Mouse (Mus musculus): Measurements from ENCODE around the gene Hap1. TPM values are rescaled to one million over a fixed set of nuclear protein-coding genes. Genes with fewer than 3 reads are reported as not detected.

Hap1 gene
- 0.49 TPM for polyA plus RNA-seq (2014; fragmentation: Illumina TruSeq; extraction: RNeasy Lipid Tissue Mini Kit (QIAGEN cat#74804); ENCODE audit: low read depth, low replicate concordance)

DNA sequence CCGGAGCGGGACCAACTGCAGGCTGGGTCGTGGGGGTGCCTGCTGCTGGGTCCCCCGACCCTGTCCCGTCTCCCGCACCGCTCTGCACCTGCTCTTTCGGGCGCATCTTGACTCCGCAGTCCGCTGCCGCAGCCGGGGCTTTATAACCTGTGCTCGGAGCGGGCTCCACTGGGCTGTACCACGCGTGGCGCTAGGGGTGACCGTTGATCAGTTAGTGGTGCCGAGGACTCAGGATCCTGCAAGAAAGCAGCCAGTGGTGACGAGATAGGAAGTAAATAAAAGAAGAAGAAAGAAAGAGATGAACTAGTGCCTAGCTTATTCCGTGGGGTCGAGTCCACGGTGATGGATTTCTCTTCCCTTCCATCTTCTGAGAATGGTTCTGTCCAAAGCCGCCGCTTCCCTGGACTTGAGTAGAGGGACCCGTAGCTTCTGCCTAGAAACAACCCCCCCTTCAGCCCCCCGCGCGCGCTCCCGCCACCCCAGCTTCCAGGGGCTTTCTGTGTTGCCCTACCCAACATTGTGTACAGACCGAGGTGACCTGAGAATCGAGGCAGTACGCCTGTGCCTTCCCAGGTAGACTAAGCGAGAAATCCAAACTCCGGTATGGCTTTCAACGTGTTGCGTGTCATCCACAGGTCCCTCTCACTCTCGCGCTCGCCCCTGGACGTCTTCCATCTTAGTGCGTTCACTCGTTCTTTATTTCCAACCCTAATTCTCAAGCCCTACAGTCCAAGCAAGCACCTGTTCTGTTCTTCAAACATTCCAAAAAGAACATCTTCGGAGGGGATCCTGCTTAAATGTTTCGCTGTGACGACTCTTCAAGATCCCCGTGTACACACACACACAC lies at the start of gene Hap1:
Hap1 (minus strand) TSS at position 157 of the 847 bp plus-strand sequence.

DNA sequence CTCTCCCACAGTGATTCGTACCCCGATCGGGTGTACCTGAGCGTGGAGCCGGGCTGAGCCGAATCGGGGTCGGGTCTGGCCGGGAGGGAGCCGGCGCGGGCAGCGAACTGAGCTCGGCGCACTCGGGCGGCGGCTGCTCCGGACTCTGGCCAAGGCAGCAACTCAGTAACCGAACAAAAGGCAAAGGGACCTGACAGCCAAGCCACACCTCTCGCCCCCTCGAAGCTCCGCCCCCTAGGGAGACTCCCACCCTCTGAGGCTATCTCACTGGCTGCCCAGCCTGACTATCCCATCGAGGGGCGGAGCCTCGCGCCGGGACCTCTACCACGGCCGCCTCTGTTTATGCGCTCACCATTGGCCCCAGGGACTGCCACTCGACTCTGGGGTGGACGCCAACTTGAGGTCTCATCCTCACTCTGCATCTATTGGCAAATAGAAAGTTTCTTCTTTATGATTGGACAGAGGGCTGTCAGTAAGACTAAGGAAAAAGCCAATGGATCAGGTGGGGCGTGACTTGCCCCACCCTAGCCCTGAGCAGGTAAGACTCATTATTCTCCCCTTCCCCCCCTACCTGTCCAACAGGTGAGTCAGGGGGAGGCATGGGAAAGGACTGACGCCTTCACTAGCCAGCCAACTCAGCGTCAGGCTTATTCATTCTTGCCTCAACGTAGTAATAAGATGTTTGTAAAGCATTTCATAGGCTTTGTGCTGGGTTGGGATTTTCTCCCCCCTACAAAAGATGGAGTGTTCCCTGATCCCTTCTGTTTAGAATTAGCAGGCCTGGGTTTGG lies 41.9 kb upstream of the Hap1 start, which contains the start of gene Jup:
Jup (minus strand) TSS at position 164 of the 790 bp plus-strand sequence.

DNA sequence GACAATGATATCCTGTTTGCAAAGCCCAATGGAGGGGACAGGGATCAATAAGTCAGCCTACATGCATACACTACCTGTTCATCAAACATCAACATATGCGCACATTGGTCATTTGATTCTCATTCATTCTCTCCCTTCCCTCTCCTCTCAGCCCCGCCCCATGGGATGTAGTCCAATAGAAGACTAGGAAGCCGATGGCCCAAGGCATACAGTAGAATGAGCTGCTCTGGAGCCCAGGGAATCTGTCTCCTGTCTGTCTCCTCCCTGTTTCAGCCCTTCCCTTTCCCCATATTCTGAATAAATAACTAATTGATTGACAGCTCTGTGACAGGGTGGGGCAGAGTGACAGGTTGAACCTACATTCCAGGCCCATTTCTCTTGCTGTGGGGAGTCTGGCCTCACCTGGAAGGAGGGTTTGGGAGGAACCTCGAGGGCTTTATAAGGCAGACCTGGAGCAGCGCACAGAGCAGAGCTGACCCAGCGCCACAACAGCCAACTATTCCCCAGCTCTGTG lies 21.9 kb downstream of the Hap1 start, which contains the start of gene Gast:
Gast (plus strand) TSS at position 464 of the 514 bp plus-strand sequence.

DNA sequence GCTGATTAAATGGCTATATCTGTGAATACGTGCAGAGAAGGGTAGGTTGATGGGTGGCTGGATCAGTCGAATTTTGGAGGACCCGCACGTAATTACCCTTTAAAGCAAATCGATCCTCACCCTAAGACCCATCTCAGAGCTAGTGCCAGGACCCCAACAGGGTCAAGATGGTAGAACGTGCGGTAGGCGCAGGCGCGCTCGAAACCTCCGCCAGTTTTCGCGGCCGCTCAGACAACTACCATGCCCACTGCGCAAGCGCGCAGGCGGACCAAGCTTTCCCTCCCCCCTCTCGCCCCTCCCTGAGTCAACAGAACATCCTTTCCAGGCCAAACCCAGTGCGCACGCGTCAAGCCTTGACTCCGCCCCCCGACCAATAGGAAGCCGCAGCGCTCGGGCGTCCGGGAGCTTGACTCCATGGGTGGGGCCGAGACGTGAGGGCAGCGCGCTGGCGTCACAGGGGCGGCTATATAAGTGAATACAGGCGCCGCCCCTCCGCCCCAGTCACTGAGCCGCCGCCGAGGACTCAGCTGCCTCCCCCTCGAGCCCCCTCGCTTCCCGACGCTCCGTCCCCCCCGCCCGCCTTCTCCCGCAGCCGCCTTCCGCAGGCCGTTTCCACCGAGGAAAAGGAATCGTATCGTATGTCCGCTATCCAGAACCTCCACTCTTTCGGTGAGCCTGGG lies 36.3 kb downstream of the Hap1 start, which contains the start of gene Eif1:
Eif1 (plus strand) TSS at position 394 of the 680 bp plus-strand sequence.

Other genes with a start within 250 kb of the Hap1 start
- not detected for gene Krt13, start 234.6 kb downstream of the Hap1 start, polyA plus RNA-seq (2014; fragmentation: Illumina TruSeq; extraction: RNeasy Lipid Tissue Mini Kit (QIAGEN cat#74804); ENCODE audit: low read depth, low replicate concordance)
- gene Krt15, start 220.2 kb downstream of the Hap1 start, polyA plus RNA-seq (2014; fragmentation: Illumina TruSeq; extraction: RNeasy Lipid Tissue Mini Kit (QIAGEN cat#74804); ENCODE audit: low read depth, low replicate concordance), result not detected
- gene Krt19, start 207.5 kb downstream of the Hap1 start, polyA plus RNA-seq (2014; fragmentation: Illumina TruSeq; extraction: RNeasy Lipid Tissue Mini Kit (QIAGEN cat#74804); ENCODE audit: low read depth, low replicate concordance), result not detected
- not detected for gene Krt9, start 162.9 kb downstream of the Hap1 start, polyA plus RNA-seq (2014; fragmentation: Illumina TruSeq; extraction: RNeasy Lipid Tissue Mini Kit (QIAGEN cat#74804); ENCODE audit: low read depth, low replicate concordance)
- not detected for gene Krt14, start 148.6 kb downstream of the Hap1 start, polyA plus RNA-seq (2014; fragmentation: Illumina TruSeq; extraction: RNeasy Lipid Tissue Mini Kit (QIAGEN cat#74804); ENCODE audit: low read depth, low replicate concordance)
- not detected for gene Krt16, start 107.2 kb downstream of the Hap1 start, polyA plus RNA-seq (2014; fragmentation: Illumina TruSeq; extraction: RNeasy Lipid Tissue Mini Kit (QIAGEN cat#74804); ENCODE audit: low read depth, low replicate concordance)
- gene Krt17, start 95.1 kb downstream of the Hap1 start, polyA plus RNA-seq (2014; fragmentation: Illumina TruSeq; extraction: RNeasy Lipid Tissue Mini Kit (QIAGEN cat#74804); ENCODE audit: low read depth, low replicate concordance), result not detected
- gene Krt42, start 86.3 kb downstream of the Hap1 start, polyA plus RNA-seq (2014; fragmentation: Illumina TruSeq; extraction: RNeasy Lipid Tissue Mini Kit (QIAGEN cat#74804); ENCODE audit: low read depth, low replicate concordance), result not detected
- gene Eif1, start 36.2 kb downstream of the Hap1 start, polyA plus RNA-seq (2014; fragmentation: Illumina TruSeq; extraction: RNeasy Lipid Tissue Mini Kit (QIAGEN cat#74804); ENCODE audit: low read depth, low replicate concordance), result 1,697 TPM
- not detected for gene Gast, start 21.7 kb downstream of the Hap1 start, polyA plus RNA-seq (2014; fragmentation: Illumina TruSeq; extraction: RNeasy Lipid Tissue Mini Kit (QIAGEN cat#74804); ENCODE audit: low read depth, low replicate concordance)
- gene Jup, start 41.6 kb upstream of the Hap1 start, polyA plus RNA-seq (2014; fragmentation: Illumina TruSeq; extraction: RNeasy Lipid Tissue Mini Kit (QIAGEN cat#74804); ENCODE audit: low read depth, low replicate concordance), result 2.7 TPM
- 4.2 TPM for gene P3h4, start 58.7 kb upstream of the Hap1 start, polyA plus RNA-seq (2014; fragmentation: Illumina TruSeq; extraction: RNeasy Lipid Tissue Mini Kit (QIAGEN cat#74804); ENCODE audit: low read depth, low replicate concordance)
- not detected for gene Fkbp10, start 59.6 kb upstream of the Hap1 start, polyA plus RNA-seq (2014; fragmentation: Illumina TruSeq; extraction: RNeasy Lipid Tissue Mini Kit (QIAGEN cat#74804); ENCODE audit: low read depth, low replicate concordance)
- gene Nt5c3b, start 85.7 kb upstream of the Hap1 start, polyA plus RNA-seq (2014; fragmentation: Illumina TruSeq; extraction: RNeasy Lipid Tissue Mini Kit (QIAGEN cat#74804); ENCODE audit: low read depth, low replicate concordance), result 8.2 TPM
- not detected for gene Klhl10, start 85.8 kb upstream of the Hap1 start, polyA plus RNA-seq (2014; fragmentation: Illumina TruSeq; extraction: RNeasy Lipid Tissue Mini Kit (QIAGEN cat#74804); ENCODE audit: low read depth, low replicate concordance)
- 7.4 TPM for gene Klhl11, start 116.6 kb upstream of the Hap1 start, polyA plus RNA-seq (2014; fragmentation: Illumina TruSeq; extraction: RNeasy Lipid Tissue Mini Kit (QIAGEN cat#74804); ENCODE audit: low read depth, low replicate concordance)
- 52.3 TPM for gene Acly, start 171.9 kb upstream of the Hap1 start, polyA plus RNA-seq (2014; fragmentation: Illumina TruSeq; extraction: RNeasy Lipid Tissue Mini Kit (QIAGEN cat#74804); ENCODE audit: low read depth, low replicate concordance)
- 0.53 TPM for gene Ttc25, start 189.5 kb upstream of the Hap1 start, polyA plus RNA-seq (2014; fragmentation: Illumina TruSeq; extraction: RNeasy Lipid Tissue Mini Kit (QIAGEN cat#74804); ENCODE audit: low read depth, low replicate concordance)
- 2.3 TPM for gene Cnp, start 218.8 kb upstream of the Hap1 start, polyA plus RNA-seq (2014; fragmentation: Illumina TruSeq; extraction: RNeasy Lipid Tissue Mini Kit (QIAGEN cat#74804); ENCODE audit: low read depth, low replicate concordance)